Mouse (Mus musculus) B cell, adult 2 months (primary cell): ENCODE measurements around the gene Spdye4b.

ENCODE experiments used
- DNase-seq, 2 experiments: peaks; one replicate each; pipeline ENCODE4 v3.0.0; 2022

The Spdye4b gene

DNA sequence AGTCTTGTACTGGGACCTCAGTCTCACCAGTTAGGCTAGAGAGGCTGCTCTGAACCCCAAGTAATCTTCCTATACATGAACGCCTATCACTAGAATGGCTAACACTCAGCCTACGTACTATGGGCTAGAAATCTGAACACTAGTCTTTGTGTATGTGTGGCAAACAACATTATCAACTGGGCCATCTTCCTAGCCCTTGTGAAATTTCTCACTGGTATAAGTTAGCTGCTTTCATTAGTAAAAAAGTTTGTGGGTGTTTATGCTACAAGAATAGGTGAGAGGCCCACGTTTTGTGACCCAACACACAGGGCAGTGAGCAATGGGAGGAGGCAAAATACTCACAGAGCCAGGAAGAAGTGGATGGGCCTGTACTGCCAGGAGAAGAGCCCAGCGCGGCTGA is 40.2 kb downstream of the Spdye4b start:
- DNase-seq, result no peak

GRCm38 (mm10) chr5:143222287-143222686 is 41.5 kb downstream of the Spdye4b start:
- DNase-seq, result no peak

DNA sequence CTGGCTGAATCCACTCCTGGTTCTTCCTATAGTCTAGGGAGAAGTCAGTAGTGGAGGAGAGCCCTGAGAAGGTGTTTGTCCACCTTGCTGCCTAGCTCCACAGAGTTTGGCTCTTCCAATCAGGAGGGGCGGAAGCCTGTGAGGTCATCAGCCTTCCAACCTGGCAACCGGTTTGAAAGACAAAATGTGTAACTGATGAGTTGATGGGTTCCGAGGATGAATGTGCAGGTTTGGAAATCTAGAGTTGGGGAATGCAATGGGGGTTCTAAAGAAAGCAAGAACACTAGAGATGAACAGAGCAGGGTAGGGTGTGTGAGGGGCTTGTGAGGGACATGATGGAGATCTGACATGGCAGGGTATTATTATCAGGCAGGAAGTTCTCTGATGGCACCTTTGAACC is 46.0 kb downstream of the Spdye4b start, which contains the start of gene Spdye4a:
TSS of gene Spdye4a (minus strand) at position 101 of the 400 bp plus-strand sequence.
- DNase-seq, result no peak

DNA sequence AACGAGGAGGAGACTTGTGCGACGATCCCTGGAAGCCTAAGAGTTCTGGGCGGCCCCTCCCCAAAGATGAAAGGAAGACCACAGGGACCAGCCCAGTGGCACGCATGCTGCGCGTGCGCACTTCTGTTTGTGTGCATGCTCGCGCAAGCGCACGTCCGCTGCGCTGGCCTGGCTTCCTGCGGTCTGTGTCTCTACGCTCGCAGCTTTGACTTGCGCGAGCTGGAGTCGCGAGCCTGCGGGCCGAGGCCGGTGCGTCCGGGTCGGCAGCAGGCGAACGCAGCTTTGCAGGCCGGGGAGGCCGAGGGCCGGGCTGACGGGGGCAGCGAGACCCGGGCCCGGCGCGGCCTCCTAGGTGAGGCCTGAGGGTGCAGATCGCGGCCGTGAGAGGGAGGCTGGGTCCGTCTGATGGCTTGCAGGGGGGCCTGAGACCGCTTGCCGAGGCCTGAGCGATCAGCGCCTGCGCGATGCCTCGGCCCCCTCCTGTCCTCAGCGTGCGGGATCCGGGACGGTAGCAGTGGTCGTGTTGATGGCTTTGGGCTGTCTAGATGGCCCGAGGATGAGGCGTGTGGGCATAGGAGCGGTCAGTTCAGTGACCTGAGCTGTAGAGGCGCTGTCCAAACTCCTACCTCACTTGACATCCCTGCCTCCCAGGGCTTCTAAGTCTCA is 54.3 kb downstream of the Spdye4b start, which contains the start of gene Zfp12:
TSS of gene Zfp12 (plus strand) at position 136 of the 666 bp plus-strand sequence.
- peak; percentile 78 to 80 for DNase-seq

DNA sequence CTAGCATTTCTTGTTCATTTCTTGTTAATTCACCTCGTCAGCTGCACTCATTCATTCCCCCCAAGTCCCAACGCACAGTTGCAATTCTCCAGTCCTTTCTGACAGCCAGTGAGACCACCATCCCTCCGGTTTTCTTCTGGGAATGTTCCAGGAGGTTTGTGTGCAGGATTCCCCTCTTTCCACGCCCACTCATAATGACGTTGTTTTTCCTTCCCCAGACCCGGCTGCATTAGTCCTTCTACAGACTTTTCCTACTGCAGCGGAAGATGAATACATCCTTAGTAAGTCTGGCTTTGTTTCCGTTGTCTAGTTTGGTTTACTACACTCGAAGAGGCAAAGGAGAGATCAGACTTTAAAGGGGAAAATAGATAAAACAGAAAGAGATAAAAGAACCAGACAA is 55.2 kb downstream of the Spdye4b start:
- no peak for DNase-seq

DNA sequence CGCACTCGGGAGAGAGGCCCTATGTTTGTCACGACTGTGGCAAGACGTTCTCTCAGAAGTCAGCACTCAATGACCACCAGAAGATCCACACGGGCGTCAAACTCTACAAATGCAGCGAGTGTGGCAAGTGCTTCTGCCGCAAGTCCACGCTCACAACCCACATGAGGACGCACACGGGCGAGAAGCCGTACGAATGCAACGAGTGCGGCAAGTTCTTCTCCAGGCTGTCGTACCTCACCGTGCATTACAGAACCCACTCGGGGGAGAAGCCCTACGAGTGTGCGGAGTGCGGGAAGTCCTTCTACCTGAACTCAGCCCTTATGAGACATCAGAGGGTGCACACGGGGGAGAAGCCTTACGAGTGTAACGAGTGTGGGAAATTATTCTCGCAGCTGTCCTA is 64.1 kb downstream of the Spdye4b start:
- DNase-seq, result no peak

DNA sequence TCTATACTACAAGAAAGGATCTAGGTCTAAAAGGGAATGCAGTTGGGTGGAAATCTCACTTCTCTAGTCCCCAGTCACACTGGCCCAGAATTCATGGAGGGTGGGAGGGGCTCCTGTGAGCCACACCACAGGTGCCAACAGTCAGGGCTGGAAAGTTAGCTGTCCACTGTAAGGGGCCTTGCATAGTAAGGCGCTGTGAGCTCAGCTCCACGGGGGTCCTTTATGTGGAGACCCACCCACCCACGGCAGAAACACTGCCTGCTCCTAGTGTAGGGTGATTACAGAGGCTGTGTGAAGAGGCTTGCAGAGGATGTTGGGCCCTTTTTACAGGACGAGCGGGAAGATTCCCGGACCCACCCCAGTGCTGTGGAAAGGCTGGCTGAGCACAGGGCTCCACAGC is 71.2 kb downstream of the Spdye4b start:
- no peak for DNase-seq

GRCm38 (mm10) chr5:143252791-143253185 is 72.0 kb downstream of the Spdye4b start:
- no peak for DNase-seq

GRCm38 (mm10) chr5:143253186-143253880 is 72.5 kb downstream of the Spdye4b start:
- DNase-seq, result peak in 1 of 2 experiments; percentile 6

DNA sequence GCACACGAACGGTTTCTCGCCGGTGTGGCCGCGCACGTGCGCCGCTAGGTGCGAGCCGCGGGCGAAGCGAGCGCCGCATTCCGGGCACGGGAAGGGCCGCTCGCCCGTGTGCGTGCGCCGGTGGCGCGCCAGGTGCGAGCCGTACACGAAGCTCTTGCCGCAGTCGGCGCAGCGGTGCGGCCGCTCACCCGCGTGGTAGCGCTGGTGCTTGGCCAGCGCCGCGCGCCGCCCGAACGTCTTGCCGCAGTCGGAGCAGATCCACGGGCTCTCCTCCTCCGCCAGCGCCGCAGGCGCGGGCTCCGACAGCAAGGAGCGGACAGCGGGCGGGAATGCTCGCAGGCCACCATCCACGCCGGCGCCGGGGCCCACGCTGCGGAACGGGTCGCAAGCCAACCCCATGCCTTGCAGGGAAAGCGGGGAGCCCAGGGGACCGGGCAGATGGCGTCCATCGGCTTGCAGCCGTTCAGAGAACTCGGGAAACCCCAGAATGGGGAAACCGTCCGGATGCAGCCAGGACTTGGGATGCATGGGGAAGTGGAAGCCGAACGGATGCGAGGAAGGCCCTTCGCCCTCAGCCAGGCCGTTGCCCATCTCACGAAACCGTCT is 73.2 kb downstream of the Spdye4b start:
- peak in 1 of 2 experiments; percentile 7 for DNase-seq
